Mouse (Mus musculus) T-helper 17 cell (primary cell): ENCODE measurements around the gene Fndc9.

Experiments
- in situ Hi-C, 2 experiments: fragments of 300-600 bp; cut with MboI, MseI; formaldehyde crosslinking; loops; 1 replicate in 1 of 2; 2 replicates in 1 of 2; pipeline ENCODE4 v1.15.1; 2025; ENCODE audit warnings: high pct_unique_total_duplicates in 2 of 2

Gene Fndc9

GRCm38 (mm10) chr11:46235334-46235733 lies at the start of gene Fndc9:
Gene Fndc9 (plus strand): TSS chr11:46235531.
- in situ Hi-C loops: no loop called here

- in situ Hi-C loops: no loop called here
These were observed 47.0 kb upstream of the Fndc9 start for GRCm38 (mm10) chr11:46188283-46188682.

GRCm38 (mm10) chr11:46194175-46194574 lies 41.2 kb upstream of the Fndc9 start:
- in situ Hi-C loops: no loop called here

GRCm38 (mm10) chr11:46200664-46201063 lies 34.7 kb upstream of the Fndc9 start:
- in situ Hi-C loops: loop anchor here in 1 of 2 experiments (10.0 kb wide), 1 partner anchor 156 kb away; no protein-coding TSS in a partner anchor

GRCm38 (mm10) chr11:46201636-46202546 lies 33.4 kb upstream of the Fndc9 start:
- in situ Hi-C loops: loop anchor here in 1 of 2 experiments (10.0 kb wide), 1 partner anchor 157 kb away; no protein-coding TSS in a partner anchor

- in situ Hi-C loops: loop anchor here in 1 of 2 experiments (10.0 kb wide), 1 partner anchor 158 kb away; no protein-coding TSS in a partner anchor
These were observed 32.8 kb upstream of the Fndc9 start for GRCm38 (mm10) chr11:46202547-46202887.

- in situ Hi-C loops: loop anchor here in 1 of 2 experiments (10.0 kb wide), 1 partner anchor 160 kb away; no protein-coding TSS in a partner anchor
These were observed 30.5 kb upstream of the Fndc9 start for GRCm38 (mm10) chr11:46204841-46205240.

GRCm38 (mm10) chr11:46205639-46206409 lies 29.5 kb upstream of the Fndc9 start:
- in situ Hi-C loops: loop anchor here in 1 of 2 experiments (10.0 kb wide), 1 partner anchor 161 kb away; no protein-coding TSS in a partner anchor

GRCm38 (mm10) chr11:46209884-46210283 lies 25.4 kb upstream of the Fndc9 start:
- in situ Hi-C loops: loop anchor here (10.0 kb wide), 2 partner anchors 165 to 175 kb away; no protein-coding TSS in a partner anchor

GRCm38 (mm10) chr11:46211858-46212257 lies 23.5 kb upstream of the Fndc9 start:
- in situ Hi-C loops: loop anchor here in 1 of 2 experiments (10.0 kb wide), 1 partner anchor 177 kb away; no protein-coding TSS in a partner anchor

GRCm38 (mm10) chr11:46213844-46214243 lies 21.5 kb upstream of the Fndc9 start:
- in situ Hi-C loops: loop anchor here in 1 of 2 experiments (10.0 kb wide), 1 partner anchor 179 kb away; no protein-coding TSS in a partner anchor

- in situ Hi-C loops: loop anchor here in 1 of 2 experiments (10.0 kb wide), 1 partner anchor 180 kb away; no protein-coding TSS in a partner anchor
These were observed 20.7 kb upstream of the Fndc9 start for GRCm38 (mm10) chr11:46214368-46215230.

GRCm38 (mm10) chr11:46215354-46215753 lies 20.0 kb upstream of the Fndc9 start:
- in situ Hi-C loops: loop anchor here in 1 of 2 experiments (10.0 kb wide), 1 partner anchor 181 kb away; no protein-coding TSS in a partner anchor

GRCm38 (mm10) chr11:46216669-46217068 lies 18.7 kb upstream of the Fndc9 start:
- in situ Hi-C loops: loop anchor here in 1 of 2 experiments (10.0 kb wide), 1 partner anchor 182 kb away; no protein-coding TSS in a partner anchor

GRCm38 (mm10) chr11:46217686-46218085 lies 17.6 kb upstream of the Fndc9 start:
- in situ Hi-C loops: loop anchor here in 1 of 2 experiments (10.0 kb wide), 1 partner anchor 183 kb away; no protein-coding TSS in a partner anchor

- in situ Hi-C loops: loop anchor here in 1 of 2 experiments (10.0 kb wide), 1 partner anchor 184 kb away; no protein-coding TSS in a partner anchor
These were observed 16.7 kb upstream of the Fndc9 start for GRCm38 (mm10) chr11:46218584-46218983.

GRCm38 (mm10) chr11:46219380-46219779 lies 16.0 kb upstream of the Fndc9 start:
- in situ Hi-C loops: loop anchor here in 1 of 2 experiments (10.0 kb wide), 1 partner anchor 185 kb away; no protein-coding TSS in a partner anchor

GRCm38 (mm10) chr11:46220211-46220610 lies 15.1 kb upstream of the Fndc9 start:
- in situ Hi-C loops: no loop called here

GRCm38 (mm10) chr11:46223575-46223974 lies 11.8 kb upstream of the Fndc9 start:
- in situ Hi-C loops: no loop called here

- in situ Hi-C loops: no loop called here
These were observed 10.0 kb upstream of the Fndc9 start for GRCm38 (mm10) chr11:46225345-46225744.
